Mouse (Mus musculus): Measurements from ENCODE around the gene Cldn11.

- TF ChIP-seq TAL1 (conservative IDR thresholded peaks at IDR 0.05; ENCODE audit: low read depth, low read length): no peak
- no peak for TF ChIP-seq CTCF (IDR thresholded peaks at IDR 0.05; ENCODE audit: low read depth, low read length)
- no peak for TF ChIP-seq POLR2AphosphoS5 (IDR thresholded peaks at IDR 0.05; ENCODE audit: insufficient replicate concordance, low read depth, low read length)
Observed at GRCm38 (mm10) chr3:31161336-31161735, 11.6 kb downstream of the Cldn11 start.
